Mouse (Mus musculus) lung, postnatal 0 days (tissue): ENCODE measurements around the gene Drosha.

Experiments
- CTCF ChIP-seq: IDR thresholded peaks from 2 replicates; pipeline ENCODE4 v1.5.1; 2016; ENCODE audit warnings: antibody characterized with exemption, mild to moderate bottlenecking
- EP300 ChIP-seq: IDR thresholded peaks from 2 replicates; pipeline ENCODE4 v1.6.1; 2016; ENCODE audit warnings: antibody characterized with exemption, mild to moderate bottlenecking, control low read depth

- TF ChIP-seq EP300 = no peak
- no peak for TF ChIP-seq CTCF
Measured at GRCm38 (mm10) chr15:12907962-12908719, 83.5 kb downstream of the Drosha start.
